Comparison of ENCODE assay signal across 8 mouse cellular contexts in genomic region chr3:18625395-18626328, GRCm38 (mm10).
A peak's percentile ranks its signal among the peaks of the same experiment; 100 is the strongest.
DNase-seq lines count a peak whose midpoint lies in the region; ATAC-seq lines count a peak whose summit lies in the region.

No protein-coding gene starts in this region.

- H3K9me3 ChIP-seq in hindbrain, embryonic 11.5 days (ENCODE audit: control insufficient read depth, low read length) = no peaks in the 10 kb centered on the region

- H3K36me3 ChIP-seq in hindbrain, embryonic 11.5 days (ENCODE audit: control insufficient read depth, insufficient read depth, low read length) = no peaks in the 10 kb centered on the region
- no peaks in the 10 kb centered on the region for H3K36me3 ChIP-seq in macrophage (ENCODE audit: inconsistent target)

- peak overlapping the region; percentile 33 for H3K9ac ChIP-seq in hindbrain, embryonic 11.5 days (ENCODE audit: low read depth, low read length)

- peak overlapping the region; percentile 47 for H3K4me2 ChIP-seq in hindbrain, embryonic 11.5 days (replicated peaks; ENCODE audit: low read depth, low read length)

- H3K79me2 ChIP-seq in macrophage (ENCODE audit: inconsistent target) = no peaks in the 10 kb centered on the region

- peak overlapping the region; percentile 43 for H3K27ac ChIP-seq in hindbrain, embryonic 11.5 days (ENCODE audit: low read depth, low read length)
- peak overlapping the region; percentile 1; the same call in 1 of the 2 replicates for H3K27ac ChIP-seq in macrophage

- WGBS in hindbrain, embryonic 11.5 days = 1% methylated on average over 32 of the region's 32 CpGs
- WGBS in macrophage (ENCODE audit: missing documents) = 61% methylated on average over 32 of the region's 32 CpGs

- peak; percentile 86 for ATAC-seq in hindbrain, embryonic 11.5 days (ENCODE audit: low FRiP score)

- peak; percentile 21 to 31 for DNase-seq in right cerebral cortex, adult 2 months (ENCODE audit: low spot score in 2 of 2)
- DNase-seq in right cerebral cortex, postnatal 36 days (ENCODE audit: low spot score in 2 of 2) = no peak
- DNase-seq in embryo, embryonic 9.5 days (ENCODE audit: extremely low spot score) = peak; percentile 72
- DNase-seq in hindbrain, embryonic 11.5 days (ENCODE audit: low spot score) = peak; percentile 78
- DNase-seq in layer of hippocampus, adult 8-10 months (ENCODE audit: low spot score in 2 of 2) = peak; percentile 22 to 66
- DNase-seq in testis, postnatal 10 days (ENCODE audit: low spot score) = peak; percentile 74
- no peak for DNase-seq in left cerebral cortex, adult 11 months (ENCODE audit: low spot score)

- H3K27me3 ChIP-seq in hindbrain, embryonic 11.5 days (ENCODE audit: control insufficient read depth, insufficient read depth, low read length) = no peaks in the 10 kb centered on the region

- H3K4me1 ChIP-seq in hindbrain, embryonic 11.5 days (replicated peaks; ENCODE audit: control insufficient read depth, insufficient read depth, low read length) = no peaks in the 10 kb centered on the region

- H3K4me3 ChIP-seq in hindbrain, embryonic 11.5 days (ENCODE audit: low read depth, low read length) = peak overlapping the region; percentile 22
- H3K4me3 ChIP-seq in macrophage (ENCODE audit: inconsistent target) = no peak overlapping the region

Comparison
In these comparisons a context has a peak if more than half of its experiments do, and no peak if none do; other contexts are left out.
1. DNase-seq: peak in right cerebral cortex, adult 2 months (2 of 2), embryo, embryonic 9.5 days (single experiment), hindbrain, embryonic 11.5 days (single experiment), layer of hippocampus, adult 8-10 months (2 of 2) and testis, postnatal 10 days (single experiment); none in right cerebral cortex, postnatal 36 days (0 of 2) and left cerebral cortex, adult 11 months (single experiment).